Mouse (Mus musculus) ES-Bruce4 (cell line): ENCODE data around the gene Adora2a. TPM values are rescaled to one million over a fixed set of nuclear protein-coding genes. Genes with fewer than 3 reads are reported as not detected.
"Not testable (repeated sequence)": the region's sequence is repeated elsewhere in the genome, so short reads cannot be mapped to it uniquely, and the experiment has no call there.

Experiments
- H3K27ac ChIP-seq: 2 replicates; pipeline ENCODE4 v1.5.1; 2012; ENCODE audit warnings: low read length, inconsistent platforms; ENCODE audit not compliant: insufficient read depth
- H3K27me3 ChIP-seq: 2 replicates; pipeline ENCODE4 v1.6.1; 2012; ENCODE audit warnings: mild to moderate bottlenecking, low read length, inconsistent platforms; ENCODE audit not compliant: control insufficient read depth, poor library complexity, insufficient read depth, severe bottlenecking
- H3K36me3 ChIP-seq: 2 replicates; pipeline ENCODE4 v1.6.1; 2012; ENCODE audit warnings: inconsistent platforms, mild to moderate bottlenecking, low read length, moderate library complexity; ENCODE audit not compliant: control insufficient read depth, poor library complexity, insufficient read depth, severe bottlenecking
- H3K4me1 ChIP-seq: one replicate; pipeline ENCODE4 v1.8.1; 2011; ENCODE audit warnings: low read length; ENCODE audit not compliant: control insufficient read depth, insufficient read depth
- H3K4me3 ChIP-seq: 2 replicates; pipeline ENCODE4 v1.5.1; 2011; ENCODE audit warnings: low read depth, mild to moderate bottlenecking, low read length
- H3K9ac ChIP-seq: 2 replicates; pipeline ENCODE4 v1.6.1; 2012; ENCODE audit warnings: low read depth, mild to moderate bottlenecking, inconsistent platforms; ENCODE audit not compliant: poor library complexity, severe bottlenecking
- H3K9me3 ChIP-seq: replicated peaks from 2 replicates; pipeline ENCODE4 v1.6.1; 2012; ENCODE audit warnings: mild to moderate bottlenecking, low read length, inconsistent platforms; ENCODE audit not compliant: control insufficient read depth, poor library complexity, insufficient read depth, severe bottlenecking
- CTCF ChIP-seq: IDR thresholded peaks from one replicate; pipeline ENCODE4 v1.8.1; 2011; ENCODE audit warnings: low read depth, low read length
- EP300 ChIP-seq: IDR thresholded peaks from 2 replicates; pipeline ENCODE4 v1.6.1; 2011; ENCODE audit warnings: low read depth, low read length; ENCODE audit not compliant: insufficient read depth
- POLR2A ChIP-seq: IDR thresholded peaks from one replicate; pipeline ENCODE4 v1.8.1; 2011; ENCODE audit warnings: low read length; ENCODE audit not compliant: insufficient read depth
- polyA plus RNA-seq: library from polyadenylated mRNA; stranded (reverse); fragments of >200 nt; gene quantifications from 2 replicates; pipeline ENCODE4 v1.2.4, GENCODE M21; 2011; ENCODE audit warnings: low read depth; ENCODE audit not compliant: missing spikeins, insufficient read depth, insufficient read length

The Adora2a gene
- polyA plus RNA-seq, 1 experiment, result 0.22 TPM

DNA sequence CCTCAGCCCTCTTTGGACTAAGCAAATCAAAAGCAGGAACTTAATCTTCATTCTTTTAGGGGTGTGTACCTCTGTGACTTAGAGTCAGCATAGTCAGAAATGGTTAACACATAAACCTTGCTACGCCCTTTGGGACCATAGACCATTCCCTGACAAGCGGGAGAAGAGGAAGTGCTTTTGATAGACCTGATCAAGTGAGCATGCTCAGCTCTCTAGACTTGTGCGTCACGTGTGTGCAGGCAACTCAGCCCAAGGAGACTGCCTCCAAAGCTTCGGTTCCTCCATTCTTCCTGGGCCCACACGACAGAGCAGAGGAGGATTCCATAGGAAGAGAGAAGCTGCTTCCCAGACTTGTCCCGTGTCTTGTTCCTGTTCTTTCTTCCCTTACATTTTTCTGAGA, 28.1 kb upstream of the Adora2a start:
- Histone ChIP-seq H3K9ac (no peak overlapping the region), H3K4me1 (no peaks in the 10 kb centered on the region), H3K27ac (no peak overlapping the region), H3K4me3 (no peak overlapping the region), H3K27me3 (no peaks in the 10 kb centered on the region), H3K36me3 (no peaks in the 10 kb centered on the region), H3K9me3 (no peaks in the 10 kb centered on the region; the same call in 1 of the 2 replicates)
- TF ChIP-seq EP300, result no peak
- TF ChIP-seq POLR2A, result no peak
- no peak for TF ChIP-seq CTCF

DNA sequence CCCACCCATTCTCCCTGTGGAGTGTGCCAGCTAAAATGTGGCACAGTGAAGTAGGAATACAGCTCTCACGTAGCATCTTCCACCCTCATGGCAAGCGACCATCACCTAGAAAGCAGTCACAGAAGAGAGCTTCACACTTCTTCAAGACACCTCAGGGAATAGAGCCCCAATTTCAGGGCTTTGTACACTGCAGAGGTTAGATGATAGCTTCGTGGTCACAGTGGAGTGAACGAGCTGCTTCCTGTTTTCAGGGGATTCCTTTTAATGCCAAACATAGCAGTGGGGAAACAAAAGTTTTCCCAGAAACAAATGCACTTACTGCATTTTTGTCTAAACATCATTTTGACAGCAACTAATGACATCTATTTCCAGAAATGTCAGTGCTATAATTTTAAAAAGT, 27.3 kb upstream of the Adora2a start:
- TF ChIP-seq CTCF, result no peak
- no peak for TF ChIP-seq EP300
- no peak for TF ChIP-seq POLR2A
- H3K9ac ChIP-seq, result no peak overlapping the region
- no peaks in the 10 kb centered on the region; the same call in 1 of the 2 replicates for H3K9me3 ChIP-seq
- H3K36me3 ChIP-seq, result no peaks in the 10 kb centered on the region
- no peaks in the 10 kb centered on the region for H3K4me1 ChIP-seq
- no peak overlapping the region for H3K27ac ChIP-seq
- H3K4me3 ChIP-seq, result no peak overlapping the region
- H3K27me3 ChIP-seq, result no peaks in the 10 kb centered on the region

DNA sequence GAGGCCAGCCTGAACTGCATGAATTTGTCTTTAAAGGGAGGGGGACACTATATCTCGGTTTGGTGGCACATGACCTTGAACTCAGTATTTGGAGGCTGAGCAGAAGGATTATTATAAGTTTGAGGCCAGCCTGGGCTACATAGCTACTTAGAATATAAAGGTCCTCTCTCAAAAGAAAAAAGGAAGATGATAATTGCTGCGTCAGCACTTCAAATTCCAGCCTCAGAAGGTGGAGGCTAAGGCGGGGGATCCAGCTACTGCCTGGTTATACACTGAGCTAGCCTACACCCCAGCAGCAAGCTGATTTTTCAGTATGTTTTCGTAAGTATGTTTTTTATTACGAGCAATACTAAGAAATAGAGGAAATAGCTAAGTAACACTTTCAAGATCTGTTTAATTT, 26.0 kb upstream of the Adora2a start:
- no peaks in the 10 kb centered on the region for H3K4me1 ChIP-seq
- no peak overlapping the region for H3K27ac ChIP-seq
- TF ChIP-seq EP300 (no peak), POLR2A (no peak), CTCF (no peak)
- H3K9ac ChIP-seq, result no peak overlapping the region
- no peaks in the 10 kb centered on the region for H3K27me3 ChIP-seq
- H3K9me3 ChIP-seq, result no peaks in the 10 kb centered on the region
- no peaks in the 10 kb centered on the region for H3K36me3 ChIP-seq
- no peak overlapping the region for H3K4me3 ChIP-seq

DNA sequence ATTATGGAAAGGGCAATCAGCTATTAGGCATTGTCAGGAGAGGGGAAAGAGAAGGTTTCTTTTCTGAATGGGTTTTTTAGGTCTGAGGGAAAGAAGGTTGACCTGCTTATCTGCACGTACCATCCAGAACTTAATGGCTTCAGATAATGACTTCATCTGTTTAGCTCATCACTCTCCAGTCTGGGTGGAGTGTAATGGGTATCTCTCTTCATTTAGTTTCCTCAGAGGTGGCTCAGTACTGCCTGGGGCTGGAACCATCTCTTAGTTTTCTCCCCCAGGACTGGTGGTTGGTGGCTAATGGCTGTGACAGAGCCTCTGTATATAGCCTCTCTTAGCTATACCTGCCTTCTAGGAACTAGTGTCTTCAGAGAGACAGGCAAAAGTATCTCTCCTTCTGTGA, 25.3 kb upstream of the Adora2a start:
- Histone ChIP-seq H3K9me3 (no peaks in the 10 kb centered on the region), H3K4me1 (no peaks in the 10 kb centered on the region), H3K27ac (no peak overlapping the region), H3K4me3 (no peak overlapping the region), H3K27me3 (no peaks in the 10 kb centered on the region), H3K9ac (no peak overlapping the region), H3K36me3 (no peaks in the 10 kb centered on the region)
- TF ChIP-seq EP300, result no peak
- TF ChIP-seq CTCF, result no peak
- TF ChIP-seq POLR2A, result no peak

DNA sequence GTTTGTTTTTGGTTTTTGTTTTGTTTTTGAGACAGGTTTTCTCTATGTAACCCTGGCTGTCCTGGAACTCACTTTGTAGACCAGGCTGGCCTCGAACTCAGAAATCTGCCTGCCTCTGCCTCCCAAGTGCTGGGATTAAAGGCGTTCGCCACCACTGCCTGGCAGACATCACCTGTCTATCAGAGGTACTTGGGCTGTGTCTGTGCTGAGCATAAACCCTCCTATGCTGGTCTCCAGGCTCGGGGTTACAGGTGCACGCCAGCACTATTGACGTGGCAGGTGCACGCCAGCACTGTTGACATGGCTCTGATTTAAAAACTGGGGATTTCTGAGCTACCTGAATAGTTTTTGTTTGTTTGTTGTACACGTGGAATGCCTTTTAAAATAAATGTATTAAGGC, 24.5 kb upstream of the Adora2a start:
- H3K4me1 ChIP-seq, H3K27ac ChIP-seq, H3K27me3 ChIP-seq, H3K4me3 ChIP-seq, H3K36me3 ChIP-seq, H3K9me3 ChIP-seq, H3K9ac ChIP-seq: not testable (repeated sequence)

DNA sequence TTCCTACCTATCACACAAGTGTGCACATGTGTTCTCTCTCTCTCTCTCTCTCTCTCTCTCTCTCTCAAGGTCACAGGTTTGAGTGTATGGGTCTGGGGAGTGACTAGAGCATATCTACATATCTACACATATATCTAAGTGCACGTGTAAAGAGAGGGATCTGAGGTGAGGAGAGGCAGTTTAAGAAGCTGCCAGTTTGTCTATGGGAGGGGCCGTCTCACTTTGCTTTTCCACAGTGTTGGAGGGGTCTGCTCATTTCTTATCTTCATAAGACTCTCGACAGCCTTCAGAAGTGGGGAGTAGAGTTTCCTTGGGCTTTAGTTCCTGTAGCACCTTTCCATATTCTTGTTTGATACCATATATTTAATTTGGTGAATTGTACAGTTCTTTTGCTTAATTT, 23.4 kb upstream of the Adora2a start:
- TF ChIP-seq CTCF (no peak), POLR2A (no peak), EP300 (no peak)
- no peaks in the 10 kb centered on the region for H3K4me1 ChIP-seq
- H3K27ac ChIP-seq, result no peak overlapping the region
- no peak overlapping the region for H3K4me3 ChIP-seq
- no peaks in the 10 kb centered on the region for H3K36me3 ChIP-seq
- no peaks in the 10 kb centered on the region for H3K27me3 ChIP-seq
- no peaks in the 10 kb centered on the region for H3K9me3 ChIP-seq
- H3K9ac ChIP-seq, result no peak overlapping the region

DNA sequence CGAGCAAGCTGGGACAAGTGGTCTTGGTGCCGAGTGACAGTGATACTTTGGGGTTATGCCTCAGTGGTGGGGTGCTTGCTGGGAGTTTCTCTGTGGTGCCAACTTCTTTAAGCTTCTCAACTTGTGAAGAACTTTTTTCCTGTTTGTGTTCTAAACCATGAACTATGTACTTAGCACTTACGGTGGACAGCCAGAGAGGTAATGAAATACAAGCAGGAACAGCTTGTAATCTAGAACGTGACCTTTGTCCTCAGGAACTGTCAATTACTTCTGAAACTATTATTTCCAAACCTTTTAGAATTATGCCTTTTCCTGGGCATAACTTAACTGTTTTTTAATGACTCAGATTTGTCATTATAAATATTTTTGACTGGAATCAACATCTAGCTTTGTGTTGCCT, 22.3 kb upstream of the Adora2a start:
- H3K27me3 ChIP-seq, result no peaks in the 10 kb centered on the region
- H3K36me3 ChIP-seq, result no peaks in the 10 kb centered on the region
- TF ChIP-seq POLR2A, result no peak
- TF ChIP-seq EP300, result no peak
- no peak for TF ChIP-seq CTCF
- H3K27ac ChIP-seq, result no peak overlapping the region
- no peak overlapping the region for H3K9ac ChIP-seq
- H3K9me3 ChIP-seq, result no peaks in the 10 kb centered on the region
- no peaks in the 10 kb centered on the region for H3K4me1 ChIP-seq
- H3K4me3 ChIP-seq, result no peak overlapping the region
